Mouse (Mus musculus): Measurements from ENCODE around the gene Creb3l2.

Gene Creb3l2

GRCm38 (mm10) chr6:37322088-37322487 lies 119.9 kb downstream of the Creb3l2 start:
- no peak for DNase-seq

GRCm38 (mm10) chr6:37317904-37318303 lies 124.0 kb downstream of the Creb3l2 start:
- DNase-seq, result no peak

- DNase-seq, result no peak
Observed at GRCm38 (mm10) chr6:37315440-37315839, 126.5 kb downstream of the Creb3l2 start.

GRCm38 (mm10) chr6:37310601-37311000 lies 131.3 kb downstream of the Creb3l2 start:
- no peak for DNase-seq

- DNase-seq, result no peak
Observed at GRCm38 (mm10) chr6:37306616-37307015, 135.3 kb downstream of the Creb3l2 start.

GRCm38 (mm10) chr6:37300492-37300891 lies 141.5 kb downstream of the Creb3l2 start:
- DNase-seq, result no peak

- DNase-seq, result peak; percentile 26
Observed at GRCm38 (mm10) chr6:37299562-37300390, 142.2 kb downstream of the Creb3l2 start, which contains the start of gene Dgki. TSS of gene Dgki (minus strand) at chr6:37300184.

GRCm38 (mm10) chr6:37298982-37299381 lies 143.0 kb downstream of the Creb3l2 start:
- DNase-seq, result no peak

- no peak for DNase-seq
Observed at GRCm38 (mm10) chr6:37297744-37298482, 144.0 kb downstream of the Creb3l2 start.

- no peak for DNase-seq
Observed at GRCm38 (mm10) chr6:37292068-37292467, 149.9 kb downstream of the Creb3l2 start.

- DNase-seq, result no peak
Observed at GRCm38 (mm10) chr6:37291171-37291570, 150.8 kb downstream of the Creb3l2 start.

- DNase-seq, result no peak
Observed at GRCm38 (mm10) chr6:37290691-37291090, 151.3 kb downstream of the Creb3l2 start.

- no peak for DNase-seq
Observed at GRCm38 (mm10) chr6:37286134-37286533, 155.8 kb downstream of the Creb3l2 start.

GRCm38 (mm10) chr6:37284879-37285278 lies 157.1 kb downstream of the Creb3l2 start:
- DNase-seq, result no peak

- no peak for DNase-seq
Observed at GRCm38 (mm10) chr6:37283336-37283735, 158.6 kb downstream of the Creb3l2 start.

GRCm38 (mm10) chr6:37282659-37283058 lies 159.3 kb downstream of the Creb3l2 start:
- DNase-seq, result no peak

All from thymus, postnatal 4 days (tissue).